Mouse (Mus musculus) ES-Bruce4 (cell line): ENCODE results near the gene En1. TPM values are rescaled to one million over a fixed set of nuclear protein-coding genes. Genes with fewer than 3 reads are reported as not detected.

Source experiments
- H3K27ac ChIP-seq: 2 replicates; pipeline ENCODE4 v1.5.1; 2012; ENCODE audit warnings: low read length, inconsistent platforms; ENCODE audit not compliant: insufficient read depth
- H3K27me3 ChIP-seq: 2 replicates; pipeline ENCODE4 v1.6.1; 2012; ENCODE audit warnings: mild to moderate bottlenecking, low read length, inconsistent platforms; ENCODE audit not compliant: control insufficient read depth, poor library complexity, insufficient read depth, severe bottlenecking
- H3K36me3 ChIP-seq: 2 replicates; pipeline ENCODE4 v1.6.1; 2012; ENCODE audit warnings: inconsistent platforms, mild to moderate bottlenecking, low read length, moderate library complexity; ENCODE audit not compliant: control insufficient read depth, poor library complexity, insufficient read depth, severe bottlenecking
- H3K4me1 ChIP-seq: one replicate; pipeline ENCODE4 v1.8.1; 2011; ENCODE audit warnings: low read length; ENCODE audit not compliant: control insufficient read depth, insufficient read depth
- H3K4me3 ChIP-seq: 2 replicates; pipeline ENCODE4 v1.5.1; 2011; ENCODE audit warnings: low read depth, mild to moderate bottlenecking, low read length
- H3K9ac ChIP-seq: 2 replicates; pipeline ENCODE4 v1.6.1; 2012; ENCODE audit warnings: low read depth, mild to moderate bottlenecking, inconsistent platforms; ENCODE audit not compliant: poor library complexity, severe bottlenecking
- H3K9me3 ChIP-seq: replicated peaks from 2 replicates; pipeline ENCODE4 v1.6.1; 2012; ENCODE audit warnings: mild to moderate bottlenecking, low read length, inconsistent platforms; ENCODE audit not compliant: control insufficient read depth, poor library complexity, insufficient read depth, severe bottlenecking
- CTCF ChIP-seq: IDR thresholded peaks from one replicate; pipeline ENCODE4 v1.8.1; 2011; ENCODE audit warnings: low read depth, low read length
- EP300 ChIP-seq: IDR thresholded peaks from 2 replicates; pipeline ENCODE4 v1.6.1; 2011; ENCODE audit warnings: low read depth, low read length; ENCODE audit not compliant: insufficient read depth
- POLR2A ChIP-seq: IDR thresholded peaks from one replicate; pipeline ENCODE4 v1.8.1; 2011; ENCODE audit warnings: low read length; ENCODE audit not compliant: insufficient read depth
- polyA plus RNA-seq: library from polyadenylated mRNA; stranded (reverse); fragments of >200 nt; gene quantifications from 2 replicates; pipeline ENCODE4 v1.2.4, GENCODE M21; 2011; ENCODE audit warnings: low read depth; ENCODE audit not compliant: missing spikeins, insufficient read depth, insufficient read length

The En1 gene
- polyA plus RNA-seq, 1 experiment = 0.61 TPM

DNA sequence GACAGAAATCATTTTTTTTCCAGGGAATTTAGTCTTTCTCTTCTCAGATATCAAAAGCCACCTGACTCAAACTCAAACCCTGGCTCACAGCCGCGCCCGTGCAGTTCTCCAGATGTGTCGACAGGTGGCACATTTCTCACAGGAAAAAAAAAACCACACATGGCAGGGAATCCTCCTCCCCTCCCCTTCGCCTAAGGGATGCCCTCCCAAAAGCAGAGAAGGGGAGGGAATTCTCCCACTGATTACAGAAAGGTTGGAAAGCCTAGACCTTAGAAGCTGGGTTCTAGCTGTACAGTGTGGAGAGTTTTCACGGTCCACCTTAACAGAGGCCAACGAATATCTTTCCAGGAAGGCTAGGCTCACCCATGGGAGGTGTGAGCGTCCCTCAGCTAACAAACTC is 7.6 kb upstream of the En1 start:
- TF ChIP-seq CTCF = peak; percentile 51
- no peak for TF ChIP-seq EP300
- no peak for TF ChIP-seq POLR2A
- Histone ChIP-seq H3K9me3 (no peaks in the 10 kb centered on the region), H3K36me3 (no peaks in the 10 kb centered on the region), H3K4me3 (no peak overlapping the region), H3K27me3 (peaks cover 25% of the 10 kb centered on the region), H3K27ac (no peak overlapping the region), H3K4me1 (no peaks in the 10 kb centered on the region), H3K9ac (no peak overlapping the region)

- no peaks in the 10 kb centered on the region for H3K36me3 ChIP-seq
- H3K9ac ChIP-seq = no peak overlapping the region
- H3K4me3 ChIP-seq = no peak overlapping the region
- peaks cover 33% of the 10 kb centered on the region for H3K27me3 ChIP-seq
- no peak overlapping the region for H3K27ac ChIP-seq
- TF ChIP-seq EP300 (no peak), POLR2A (no peak), CTCF (no peak)
- no peaks in the 10 kb centered on the region for H3K9me3 ChIP-seq
- H3K4me1 ChIP-seq = no peaks in the 10 kb centered on the region
Measured at GRCm38 (mm10) chr1:120595471-120596240, 6.6 kb upstream of the En1 start.

GRCm38 (mm10) chr1:120596319-120596718 is 5.9 kb upstream of the En1 start:
- no peaks in the 10 kb centered on the region for H3K4me1 ChIP-seq
- no peak overlapping the region for H3K27ac ChIP-seq
- H3K9ac ChIP-seq = no peak overlapping the region
- H3K27me3 ChIP-seq = peaks cover 38% of the 10 kb centered on the region
- TF ChIP-seq CTCF = no peak
- no peak for TF ChIP-seq POLR2A
- TF ChIP-seq EP300 = no peak
- H3K9me3 ChIP-seq = no peaks in the 10 kb centered on the region
- peak overlapping the region; percentile 31; the same call in 1 of the 2 replicates for H3K4me3 ChIP-seq
- no peaks in the 10 kb centered on the region for H3K36me3 ChIP-seq

GRCm38 (mm10) chr1:120596784-120597183 is 5.4 kb upstream of the En1 start:
- TF ChIP-seq EP300 = no peak
- no peak for TF ChIP-seq POLR2A
- no peak for TF ChIP-seq CTCF
- no peak overlapping the region for H3K27ac ChIP-seq

DNA sequence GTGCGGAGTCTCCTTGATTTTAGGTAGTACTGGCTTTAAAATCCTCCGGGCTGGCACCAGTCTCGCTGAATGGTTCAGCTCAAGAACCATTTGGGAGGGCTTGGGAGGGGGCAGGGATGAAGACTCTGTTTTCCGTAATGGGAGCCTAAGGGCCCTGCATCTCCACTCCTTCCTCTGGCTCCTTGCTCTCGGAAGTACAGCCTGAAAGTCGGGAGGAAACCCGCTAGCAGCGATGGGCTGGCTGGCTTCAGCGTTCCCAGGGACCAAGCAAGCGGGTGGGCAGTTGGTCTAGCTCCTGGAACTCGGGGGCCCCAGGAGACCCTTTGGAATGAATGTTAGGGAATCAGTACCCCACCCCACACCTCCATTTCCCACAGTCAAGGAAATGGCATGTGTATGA is 4.9 kb upstream of the En1 start:
- Histone ChIP-seq H3K27me3 (peaks cover 42% of the 10 kb centered on the region), H3K9me3 (no peaks in the 10 kb centered on the region), H3K4me3 (no peak overlapping the region), H3K9ac (no peak overlapping the region), H3K27ac (no peak overlapping the region), H3K36me3 (no peaks in the 10 kb centered on the region), H3K4me1 (no peaks in the 10 kb centered on the region)
- no peak for TF ChIP-seq EP300
- TF ChIP-seq CTCF = no peak
- no peak for TF ChIP-seq POLR2A

More at GRCm38 (mm10) chr1:120596784-120597183, 5.4 kb upstream of the En1 start:
- Histone ChIP-seq H3K27me3 (peaks cover 40% of the 10 kb centered on the region), H3K36me3 (no peaks in the 10 kb centered on the region), H3K4me3 (peak overlapping the region; percentile 45), H3K9me3 (no peaks in the 10 kb centered on the region), H3K9ac (no peak overlapping the region), H3K4me1 (no peaks in the 10 kb centered on the region)

GRCm38 (mm10) chr1:120598196-120598940 is 3.9 kb upstream of the En1 start:
- H3K4me3 ChIP-seq = no peak overlapping the region
- H3K27ac ChIP-seq = no peak overlapping the region
- H3K4me1 ChIP-seq = no peaks in the 10 kb centered on the region
- H3K27me3 ChIP-seq = peaks cover 49% of the 10 kb centered on the region
- TF ChIP-seq CTCF (no peak), EP300 (no peak), POLR2A (no peak)
- no peaks in the 10 kb centered on the region for H3K9me3 ChIP-seq
- H3K9ac ChIP-seq = no peak overlapping the region
- H3K36me3 ChIP-seq = no peaks in the 10 kb centered on the region
